Mouse (Mus musculus) yolk sac, embryonic 10.5 days (tissue): Measurements from ENCODE around the gene Cd44.

Source experiments
- DNase-seq: peaks from one replicate; pipeline ENCODE4 v3.0.0-alpha.2; 2017; ENCODE audit warnings: low spot score

Gene Cd44

GRCm38 (mm10) chr2:102913833-102914545, 12.5 kb upstream of the Cd44 start:
- peak; percentile 4 for DNase-seq

- DNase-seq, result no peak
Measured at GRCm38 (mm10) chr2:102912951-102913350, 11.5 kb upstream of the Cd44 start.

- DNase-seq, result no peak
Measured at GRCm38 (mm10) chr2:102912469-102912868, 11.0 kb upstream of the Cd44 start.

- DNase-seq, result no peak
Measured at GRCm38 (mm10) chr2:102909403-102909802, 7.9 kb upstream of the Cd44 start.

DNA sequence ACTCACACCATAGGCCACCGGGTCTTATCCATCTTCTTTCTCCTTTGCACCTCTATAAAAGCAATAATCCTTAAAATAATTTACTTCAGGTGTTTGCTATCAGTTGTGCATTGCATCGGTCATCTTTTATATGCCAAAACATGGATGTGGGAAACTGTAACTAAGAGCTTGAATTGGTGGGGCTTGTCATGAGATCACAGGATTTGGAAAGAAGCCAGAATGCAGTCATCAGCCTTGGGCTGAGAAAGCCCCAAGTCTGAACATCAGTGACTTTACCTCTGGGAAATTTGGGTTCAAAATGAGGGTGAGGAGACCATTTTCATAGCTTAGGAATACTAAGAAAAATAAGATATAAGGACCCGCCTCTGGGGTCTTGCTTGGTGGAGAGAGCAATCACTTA, 4.1 kb upstream of the Cd44 start:
- DNase-seq, result no peak

DNA sequence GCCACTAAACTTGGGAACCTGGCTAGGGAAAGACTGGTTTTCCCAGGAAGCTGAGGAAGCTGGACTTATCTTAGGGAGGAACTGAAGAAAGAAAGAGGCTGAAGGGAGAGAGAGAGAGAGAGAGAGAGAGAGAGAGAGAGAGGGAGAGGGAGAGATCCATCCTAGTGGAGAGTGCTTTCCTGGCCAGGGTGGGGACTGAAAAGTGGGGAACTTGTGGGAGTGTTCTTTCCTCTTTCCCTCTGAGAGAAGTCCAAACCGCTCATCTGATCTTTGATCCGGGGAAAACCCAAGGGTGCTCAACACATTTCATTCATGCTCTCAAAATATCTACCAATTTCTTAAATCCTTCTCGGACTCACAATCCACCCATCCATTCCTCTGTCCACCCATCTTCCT, 361 bp upstream of the Cd44 start:
- DNase-seq, result no peak

GRCm38 (mm10) chr2:102900230-102900721, 1.2 kb downstream of the Cd44 start:
- no peak for DNase-seq

- DNase-seq, result no peak
Measured at GRCm38 (mm10) chr2:102899238-102899637, 2.2 kb downstream of the Cd44 start.

GRCm38 (mm10) chr2:102898585-102898984, 2.9 kb downstream of the Cd44 start:
- no peak for DNase-seq

DNA sequence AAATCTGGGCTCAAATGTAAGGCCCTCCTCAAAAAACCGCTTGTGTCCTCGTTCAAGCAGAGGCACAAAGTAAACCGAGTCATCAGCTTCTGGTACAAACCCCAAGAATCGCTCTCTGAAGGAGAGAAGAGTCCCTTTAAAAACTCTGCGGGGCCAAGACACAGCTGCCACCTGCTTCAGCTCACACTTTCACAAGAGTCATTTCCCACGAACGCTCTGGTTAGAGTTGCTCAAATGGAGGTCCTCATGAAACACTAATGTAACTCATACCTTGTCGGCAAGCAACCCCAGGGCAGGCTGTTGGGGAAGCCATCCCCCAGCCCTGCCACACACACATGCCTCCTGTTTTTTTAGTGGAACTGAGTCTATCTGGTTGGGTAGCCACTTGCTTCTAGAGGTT, 5.3 kb downstream of the Cd44 start:
- no peak for DNase-seq

- DNase-seq, result no peak
Measured at GRCm38 (mm10) chr2:102895197-102895596, 6.3 kb downstream of the Cd44 start.

DNA sequence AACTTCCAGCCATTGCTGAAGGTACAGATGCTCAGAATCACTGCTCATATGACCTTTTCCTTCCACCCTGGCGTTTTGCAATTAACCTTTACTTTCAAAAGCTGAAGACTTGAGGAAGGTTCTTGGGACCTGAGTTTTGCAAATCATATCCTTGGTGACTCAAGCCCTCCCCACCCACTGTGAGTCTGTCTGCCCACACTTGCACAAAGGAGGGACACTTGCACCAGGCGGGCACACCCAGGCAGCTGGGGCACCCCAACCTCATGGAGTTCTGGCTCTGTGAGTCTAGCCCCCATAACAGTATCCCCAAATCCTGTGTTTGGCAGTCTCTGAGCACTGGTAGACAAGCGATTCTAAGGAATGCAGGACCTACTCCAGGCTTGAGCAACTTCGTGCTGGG, 6.7 kb downstream of the Cd44 start:
- no peak for DNase-seq

- no peak for DNase-seq
Measured at GRCm38 (mm10) chr2:102888688-102889225, 12.7 kb downstream of the Cd44 start.

GRCm38 (mm10) chr2:102887137-102887536, 14.3 kb downstream of the Cd44 start:
- no peak for DNase-seq

DNA sequence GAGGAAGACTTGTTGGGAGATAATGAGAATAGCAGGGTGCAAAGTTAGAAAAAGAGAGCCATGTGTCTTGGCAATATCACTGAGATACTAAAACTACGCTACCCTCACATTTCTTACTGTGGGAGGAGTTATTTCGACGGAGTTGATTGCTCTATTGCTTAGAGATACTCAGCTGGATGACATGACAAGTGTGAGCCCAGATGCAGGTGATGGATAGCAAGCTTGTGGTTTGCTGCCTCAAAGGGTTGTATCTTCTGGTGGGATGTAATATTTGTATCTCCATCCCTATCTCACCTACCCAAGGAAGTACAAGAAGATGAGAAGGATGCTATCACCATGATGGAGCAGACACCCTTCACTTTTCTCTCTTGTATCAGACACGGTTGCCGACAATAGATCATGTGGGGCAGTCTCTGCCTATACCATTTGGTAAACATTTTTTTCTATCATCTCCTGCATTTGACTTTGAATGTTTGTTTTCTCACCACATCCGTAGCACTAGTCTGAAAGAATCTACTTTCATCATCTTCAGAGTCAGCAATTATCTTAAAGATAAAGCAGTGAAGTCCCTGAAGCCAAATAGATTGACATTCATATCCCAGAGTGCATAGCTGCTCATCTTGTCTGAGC, 15.0 kb downstream of the Cd44 start:
- DNase-seq, result no peak

DNA sequence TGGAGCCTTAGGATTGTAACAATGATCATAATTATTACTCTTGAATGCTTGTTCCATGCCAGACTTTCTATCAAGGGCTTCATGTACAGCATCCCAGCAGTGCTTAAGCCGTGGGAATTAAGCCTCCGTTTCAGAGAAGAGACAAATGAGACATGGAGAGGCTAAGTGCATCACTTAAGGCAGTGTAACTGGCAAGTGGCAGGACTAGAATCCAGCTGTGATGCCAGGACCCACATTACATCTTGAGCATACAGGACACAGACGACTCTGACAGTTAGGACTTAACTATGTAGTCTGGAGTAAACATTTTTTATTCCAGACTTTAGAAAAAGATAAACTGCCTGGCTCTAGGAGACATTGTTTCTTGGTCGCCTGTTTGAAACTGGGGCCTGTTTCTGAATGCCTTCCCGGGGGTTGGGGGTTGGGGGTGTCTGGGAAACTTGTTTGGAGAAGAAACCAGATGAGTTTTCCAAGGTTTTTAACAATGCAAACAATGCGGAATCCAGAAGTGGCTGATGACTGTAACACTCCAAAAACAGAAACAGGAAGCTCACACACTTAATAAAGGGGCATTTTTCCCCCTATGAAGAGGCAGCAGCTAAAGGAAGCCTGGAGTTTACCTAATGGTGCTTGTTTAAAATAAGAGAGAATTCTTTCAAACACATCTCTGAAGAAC, 18.7 kb downstream of the Cd44 start:
- DNase-seq, result no peak

- no peak for DNase-seq
Measured at GRCm38 (mm10) chr2:102882004-102882588, 19.4 kb downstream of the Cd44 start.

GRCm38 (mm10) chr2:102878513-102878912, 23.0 kb downstream of the Cd44 start:
- no peak for DNase-seq

GRCm38 (mm10) chr2:102877463-102877862, 24.0 kb downstream of the Cd44 start:
- no peak for DNase-seq

DNA sequence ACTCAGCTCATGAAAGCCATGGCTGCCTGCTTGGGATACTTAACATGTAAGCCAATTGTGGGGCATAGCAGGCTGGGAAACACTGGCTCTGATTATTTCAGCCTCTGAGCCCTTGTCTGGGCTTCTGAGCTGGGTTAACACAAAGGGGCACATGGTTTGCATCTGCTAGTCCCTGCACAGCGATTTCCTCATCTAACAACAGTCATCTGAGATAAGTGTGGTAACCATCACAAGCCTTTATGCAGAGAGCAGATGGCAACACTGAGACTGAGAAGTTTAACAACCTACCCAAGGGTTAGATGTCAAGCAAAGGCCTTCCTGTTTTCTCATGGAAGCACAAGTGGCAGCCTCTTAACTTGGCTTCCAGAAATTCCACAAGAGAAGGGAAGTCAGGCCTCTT, 25.3 kb downstream of the Cd44 start:
- no peak for DNase-seq

DNA sequence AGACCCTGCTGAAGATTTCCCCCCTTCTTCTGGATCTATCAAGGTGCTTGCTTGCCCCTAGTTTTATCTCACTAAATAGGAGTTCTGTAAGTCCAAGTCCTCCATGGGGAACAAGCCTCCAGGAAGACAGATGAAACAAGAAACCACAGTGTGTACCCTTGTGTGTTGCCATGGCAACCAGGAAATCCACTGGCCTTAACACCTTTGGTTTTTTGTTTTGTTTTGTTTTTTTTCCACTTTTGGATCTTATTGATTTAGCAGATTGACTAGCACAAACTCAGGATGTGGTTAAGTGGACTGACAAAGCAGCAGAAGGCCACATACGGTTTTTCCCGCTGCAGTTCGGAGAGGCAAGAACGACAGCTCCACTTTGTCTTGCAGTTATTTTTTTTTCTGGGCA, 27.6 kb downstream of the Cd44 start:
- no peak for DNase-seq

DNA sequence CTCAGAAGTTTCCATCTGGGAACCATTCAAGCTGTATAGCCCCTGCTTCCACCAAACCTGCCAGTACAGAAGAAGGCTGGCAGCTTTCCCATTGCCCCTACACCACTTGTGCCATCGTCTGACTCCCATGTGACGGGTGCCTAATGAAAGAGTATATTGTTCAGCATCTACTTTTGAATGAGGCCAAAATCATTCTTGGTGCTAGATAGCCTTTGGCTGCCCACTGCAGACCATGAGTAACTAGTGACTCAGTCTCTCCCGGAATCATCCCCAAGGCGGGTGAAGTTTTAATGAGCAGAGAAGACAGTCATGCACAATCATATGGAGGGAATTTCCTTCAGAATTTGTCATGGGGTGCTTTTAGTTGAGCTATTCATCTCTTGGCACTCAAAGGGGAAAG, 28.3 kb downstream of the Cd44 start:
- DNase-seq, result no peak

GRCm38 (mm10) chr2:102872436-102872835, 29.0 kb downstream of the Cd44 start:
- no peak for DNase-seq
